Mouse (Mus musculus): ENCODE measurements around the gene Gpr153.

Gene Gpr153

GRCm38 (mm10) chr4:152287317-152288120, 13.5 kb downstream of the Gpr153 start:
- DNase-seq (ENCODE audit: low spot score in 2 of 2), result no peak

GRCm38 (mm10) chr4:152288398-152288945, 14.4 kb downstream of the Gpr153 start:
- no peak for DNase-seq (ENCODE audit: low spot score in 2 of 2)

- DNase-seq (ENCODE audit: low spot score in 2 of 2), result no peak
Observed at GRCm38 (mm10) chr4:152290385-152290784, 16.4 kb downstream of the Gpr153 start.

- no peak for DNase-seq (ENCODE audit: low spot score in 2 of 2)
Observed at GRCm38 (mm10) chr4:152290991-152291390, 17.0 kb downstream of the Gpr153 start.

GRCm38 (mm10) chr4:152291562-152291961, 17.5 kb downstream of the Gpr153 start, which contains the start of gene Hes3:
TSS of gene Hes3 (minus strand) at chr4:152291662.
- no peak for DNase-seq (ENCODE audit: low spot score in 2 of 2)

GRCm38 (mm10) chr4:152292102-152292765, 18.2 kb downstream of the Gpr153 start:
- DNase-seq (ENCODE audit: low spot score in 2 of 2), result no peak

GRCm38 (mm10) chr4:152294188-152294929, 20.3 kb downstream of the Gpr153 start:
- no peak for DNase-seq (ENCODE audit: low spot score in 2 of 2)

- DNase-seq (ENCODE audit: low spot score in 2 of 2), result no peak
Observed at GRCm38 (mm10) chr4:152295916-152296315, 21.9 kb downstream of the Gpr153 start.

- no peak for DNase-seq (ENCODE audit: low spot score in 2 of 2)
Observed at GRCm38 (mm10) chr4:152296371-152296770, 22.3 kb downstream of the Gpr153 start.

GRCm38 (mm10) chr4:152296874-152297861, 23.1 kb downstream of the Gpr153 start, which contains the start of gene Icmt:
TSS of gene Icmt (plus strand) at chr4:152297227.
- peak; percentile 97 to 98 for DNase-seq (ENCODE audit: low spot score in 2 of 2)

- no peak for DNase-seq (ENCODE audit: low spot score in 2 of 2)
Observed at GRCm38 (mm10) chr4:152298836-152299235, 24.8 kb downstream of the Gpr153 start.

- no peak for DNase-seq (ENCODE audit: low spot score in 2 of 2)
Observed at GRCm38 (mm10) chr4:152300375-152300774, 26.3 kb downstream of the Gpr153 start.

GRCm38 (mm10) chr4:152302012-152302411, 28.0 kb downstream of the Gpr153 start:
- no peak for DNase-seq (ENCODE audit: low spot score in 2 of 2)

- no peak for DNase-seq (ENCODE audit: low spot score in 2 of 2)
Observed at GRCm38 (mm10) chr4:152303172-152303571, 29.1 kb downstream of the Gpr153 start.

- no peak for DNase-seq (ENCODE audit: low spot score in 2 of 2)
Observed at GRCm38 (mm10) chr4:152304685-152305084, 30.7 kb downstream of the Gpr153 start.

- DNase-seq (ENCODE audit: low spot score in 2 of 2), result no peak
Observed at GRCm38 (mm10) chr4:152305991-152306390, 32.0 kb downstream of the Gpr153 start.

GRCm38 (mm10) chr4:152307542-152307941, 33.5 kb downstream of the Gpr153 start:
- no peak for DNase-seq (ENCODE audit: low spot score in 2 of 2)

- no peak for DNase-seq (ENCODE audit: low spot score in 2 of 2)
Observed at GRCm38 (mm10) chr4:152312186-152312585, 38.2 kb downstream of the Gpr153 start.

GRCm38 (mm10) chr4:152313211-152313632, 39.2 kb downstream of the Gpr153 start:
- DNase-seq (ENCODE audit: low spot score in 2 of 2), result no peak

- no peak for DNase-seq (ENCODE audit: low spot score in 2 of 2)
Observed at GRCm38 (mm10) chr4:152313934-152314333, 39.9 kb downstream of the Gpr153 start.
